Mouse (Mus musculus) forebrain, embryonic 13.5 days (tissue): ENCODE data around the gene Hand2. TPM values are rescaled to one million over a fixed set of nuclear protein-coding genes. Genes with fewer than 3 reads are reported as not detected.
A peak's percentile ranks its signal among the peaks of the same experiment; 100 is the strongest.

Source experiments
- ATAC-seq: fragments of 200-750 bp; cut with Nextera tagmentation; 2 replicates; pipeline ENCODE4 v1.8.0; 2017
- H3K27ac ChIP-seq: fragments of 300-500 bp; sonication (generic); 2 replicates; pipeline ENCODE4 v1.5.1; 2015; ENCODE audit warnings: inconsistent platforms, mild to moderate bottlenecking, moderate library complexity
- H3K27me3 ChIP-seq: fragments of 300-500 bp; sonication (generic); 2 replicates; pipeline ENCODE4 v1.6.1; 2015; ENCODE audit warnings: mild to moderate bottlenecking, inconsistent platforms
- H3K36me3 ChIP-seq: fragments of 300-500 bp; sonication (generic); 2 replicates; pipeline ENCODE4 v1.6.1; 2015; ENCODE audit warnings: mild to moderate bottlenecking, inconsistent platforms; ENCODE audit not compliant: poor library complexity, severe bottlenecking
- H3K4me1 ChIP-seq: fragments of 300-500 bp; sonication (generic); 2 replicates; pipeline ENCODE4 v1.6.1; 2015; ENCODE audit warnings: inconsistent platforms
- H3K4me2 ChIP-seq: fragments of 300-500 bp; sonication (generic); 2 replicates; pipeline ENCODE4 v1.6.1; 2015; ENCODE audit warnings: inconsistent platforms, mild to moderate bottlenecking, moderate library complexity
- H3K4me3 ChIP-seq: fragments of 300-500 bp; sonication (generic); 2 replicates; pipeline ENCODE4 v1.5.1; 2015; ENCODE audit warnings: mild to moderate bottlenecking, inconsistent platforms
- H3K9ac ChIP-seq: fragments of 300-500 bp; sonication (generic); 2 replicates; pipeline ENCODE4 v1.6.1; 2015; ENCODE audit warnings: mild to moderate bottlenecking, inconsistent platforms
- H3K9me3 ChIP-seq: fragments of 300-500 bp; sonication (generic); replicated peaks from 2 replicates; pipeline ENCODE4 v1.6.1; 2016; ENCODE audit warnings: inconsistent platforms
- WGBS: fragments of 180-500 bp; shearing (Covaris S2); methylation state at CpG from one replicate; pipeline ENCODE4 v1.1.7; 2015; 5-methylcytosine and 5-hydroxymethylcytosine counted together
- polyA plus RNA-seq: library from polyadenylated mRNA; unstranded; fragments of >200 nt; fragmentation: Nextera tagmentation; extraction: Ambion mirVana; gene quantifications from 2 replicates; pipeline ENCODE4 v1.2.1, GENCODE M21; 2015

Gene Hand2
- polyA plus RNA-seq, 1 experiment from 2014 or later = not detected

GRCm38 (mm10) chr8:57339711-57340650, 19.2 kb downstream of the Hand2 start:
- no peak for ATAC-seq
- Histone ChIP-seq H3K27ac (no peak overlapping the region), H3K4me2 (no peak overlapping the region), H3K4me3 (no peak overlapping the region), H3K36me3 (no peaks in the 10 kb centered on the region), H3K9me3 (no peaks in the 10 kb centered on the region), H3K9ac (no peak overlapping the region), H3K27me3 (peaks cover 100% of the 10 kb centered on the region), H3K4me1 (peaks cover 6% of the 10 kb centered on the region)
- WGBS = 2% methylated on average over 14 of the region's 14 CpGs

- Histone ChIP-seq H3K9me3 (no peaks in the 10 kb centered on the region), H3K27ac (no peak overlapping the region), H3K4me3 (peak overlapping the region; percentile 17), H3K36me3 (no peaks in the 10 kb centered on the region), H3K4me2 (peak overlapping the region; percentile 46), H3K4me1 (peaks cover 6% of the 10 kb centered on the region), H3K27me3 (peaks cover 100% of the 10 kb centered on the region), H3K9ac (no peak overlapping the region)
- 0 out of 2 replicates have a peak, but pooled peaks have one; percentile 19 for ATAC-seq
- under 1% methylated on average over 38 of the region's 41 CpGs for WGBS
Measured at GRCm38 (mm10) chr8:57340840-57341540, 20.2 kb downstream of the Hand2 start.

- WGBS = under 1% methylated on average over 6 of the region's 6 CpGs
- peaks cover 6% of the 10 kb centered on the region for H3K4me1 ChIP-seq
- ATAC-seq = no peak
- H3K27ac ChIP-seq = no peak overlapping the region
- no peak overlapping the region for H3K4me2 ChIP-seq
- H3K27me3 ChIP-seq = peaks cover 100% of the 10 kb centered on the region
- H3K4me3 ChIP-seq = no peak overlapping the region
- H3K36me3 ChIP-seq = no peaks in the 10 kb centered on the region
- no peak overlapping the region for H3K9ac ChIP-seq
- H3K9me3 ChIP-seq = no peaks in the 10 kb centered on the region
Measured at GRCm38 (mm10) chr8:57341541-57341840, 20.7 kb downstream of the Hand2 start.

- Histone ChIP-seq H3K36me3 (no peaks in the 10 kb centered on the region), H3K9ac (no peak overlapping the region), H3K4me3 (no peak overlapping the region), H3K9me3 (no peaks in the 10 kb centered on the region), H3K4me1 (peaks cover 6% of the 10 kb centered on the region), H3K27me3 (peaks cover 100% of the 10 kb centered on the region), H3K4me2 (no peak overlapping the region), H3K27ac (no peak overlapping the region)
- ATAC-seq = no peak; the same call in 1 of the 2 replicates
- WGBS = under 1% methylated on average over 10 of the region's 12 CpGs
Measured at GRCm38 (mm10) chr8:57342386-57343090, 21.8 kb downstream of the Hand2 start.

GRCm38 (mm10) chr8:57343731-57344315, 23.0 kb downstream of the Hand2 start:
- Histone ChIP-seq H3K36me3 (no peaks in the 10 kb centered on the region), H3K4me2 (no peak overlapping the region), H3K27ac (no peak overlapping the region), H3K9me3 (no peaks in the 10 kb centered on the region), H3K27me3 (peaks cover 100% of the 10 kb centered on the region), H3K9ac (no peak overlapping the region), H3K4me3 (no peak overlapping the region), H3K4me1 (peaks cover 6% of the 10 kb centered on the region)
- WGBS = 2% methylated on average over 6 of the region's 6 CpGs
- ATAC-seq = no peak

GRCm38 (mm10) chr8:57344956-57345870, 24.4 kb downstream of the Hand2 start:
- no peak overlapping the region for H3K4me2 ChIP-seq
- under 1% methylated on average over 23 of the region's 23 CpGs for WGBS
- H3K4me3 ChIP-seq = no peak overlapping the region
- no peaks in the 10 kb centered on the region for H3K36me3 ChIP-seq
- H3K27ac ChIP-seq = no peak overlapping the region
- peaks cover 100% of the 10 kb centered on the region for H3K27me3 ChIP-seq
- ATAC-seq = no peak
- no peaks in the 10 kb centered on the region for H3K9me3 ChIP-seq
- no peak overlapping the region for H3K9ac ChIP-seq
- peaks cover 6% of the 10 kb centered on the region for H3K4me1 ChIP-seq

- Histone ChIP-seq H3K36me3 (no peaks in the 10 kb centered on the region), H3K9ac (no peak overlapping the region), H3K27ac (no peak overlapping the region), H3K4me3 (no peak overlapping the region), H3K4me2 (no peak overlapping the region), H3K4me1 (no peaks in the 10 kb centered on the region), H3K9me3 (no peaks in the 10 kb centered on the region), H3K27me3 (peaks cover 99% of the 10 kb centered on the region)
- WGBS = 3% methylated on average over 7 of the region's 7 CpGs
- ATAC-seq = no peak
Measured at GRCm38 (mm10) chr8:57346371-57346770, 25.6 kb downstream of the Hand2 start.

- no peak for ATAC-seq
- H3K27me3 ChIP-seq = peaks cover 99% of the 10 kb centered on the region
- H3K9me3 ChIP-seq = no peaks in the 10 kb centered on the region
- no peaks in the 10 kb centered on the region for H3K4me1 ChIP-seq
- H3K4me3 ChIP-seq = no peak overlapping the region
- H3K27ac ChIP-seq = no peak overlapping the region
- no peak overlapping the region for H3K9ac ChIP-seq
- H3K4me2 ChIP-seq = no peak overlapping the region
- no peaks in the 10 kb centered on the region for H3K36me3 ChIP-seq
- 5% methylated on average over 5 of the region's 5 CpGs for WGBS
Measured at GRCm38 (mm10) chr8:57347141-57347540, 26.4 kb downstream of the Hand2 start.

GRCm38 (mm10) chr8:57348251-57348650, 27.5 kb downstream of the Hand2 start:
- peaks cover 99% of the 10 kb centered on the region for H3K27me3 ChIP-seq
- 6% methylated on average over 4 of the region's 4 CpGs for WGBS
- no peak overlapping the region for H3K4me2 ChIP-seq
- H3K9ac ChIP-seq = no peak overlapping the region
- H3K9me3 ChIP-seq = no peaks in the 10 kb centered on the region
- no peak overlapping the region for H3K4me3 ChIP-seq
- H3K36me3 ChIP-seq = no peaks in the 10 kb centered on the region
- peaks cover under 1% of the 10 kb centered on the region; the same call in 1 of the 2 replicates for H3K4me1 ChIP-seq
- no peak overlapping the region for H3K27ac ChIP-seq
- ATAC-seq = no peak

- Histone ChIP-seq H3K4me2 (no peak overlapping the region), H3K27me3 (peaks cover 98% of the 10 kb centered on the region), H3K36me3 (no peaks in the 10 kb centered on the region), H3K4me3 (no peak overlapping the region), H3K9me3 (no peaks in the 10 kb centered on the region), H3K9ac (no peak overlapping the region), H3K27ac (no peak overlapping the region), H3K4me1 (peaks cover 8% of the 10 kb centered on the region; the same call in 1 of the 2 replicates)
- ATAC-seq = no peak
- under 1% methylated on average over 23 of the region's 23 CpGs for WGBS
Measured at GRCm38 (mm10) chr8:57348866-57349520, 28.2 kb downstream of the Hand2 start.
